13 mouse cellular contexts compared by ENCODE assay signal in genomic region chr2:156781836-156782480, GRCm38 (mm10). TPM values are rescaled to one million over a fixed set of nuclear protein-coding genes. Genes with fewer than 3 reads are reported as not detected.
DNase-seq lines count a peak whose midpoint lies in the region; ATAC-seq lines count a peak whose summit lies in the region.
"Had no signal": no experiment of that assay in that cellular context is flagged by ENCODE, and none has a peak within 500 bp of the region (broad histone marks: within the 10 kb centered on the region; RNA-seq: fewer than 3 reads in every experiment).

No protein-coding gene starts in this region.

- no peaks in the 10 kb centered on the region for H3K9me3 ChIP-seq in heart, embryonic 11.5 days (replicated peaks; ENCODE audit: control insufficient read depth, low read length)
- no peaks in the 10 kb centered on the region for H3K9me3 ChIP-seq in liver, embryonic 13.5 days (replicated peaks)

- peaks cover 67% of the 10 kb centered on the region for H3K4me1 ChIP-seq in heart, embryonic 11.5 days (ENCODE audit: control insufficient read depth, insufficient read depth, low read length)
- peaks cover 83% of the 10 kb centered on the region for H3K4me1 ChIP-seq in liver, embryonic 13.5 days (replicated peaks)

- 0 out of 2 replicates have a peak overlapping the region, but pooled peaks have one; percentile 1 for H3K9ac ChIP-seq in heart, embryonic 11.5 days (ENCODE audit: low read depth, low read length)
- H3K9ac ChIP-seq in liver, embryonic 13.5 days = peak overlapping the region; percentile 56

- WGBS in heart, embryonic 11.5 days (ENCODE audit: insufficient replicate concordance) = 57% methylated on average over 4 of the region's 4 CpGs
- WGBS in liver, embryonic 13.5 days (ENCODE audit: insufficient replicate concordance) = 29% methylated on average over 4 of the region's 4 CpGs

- H3K27me3 ChIP-seq in heart, embryonic 11.5 days (ENCODE audit: control insufficient read depth, insufficient read depth, low read length) = peaks cover 3% of the 10 kb centered on the region; the same call in 1 of the 2 replicates
- peaks cover 5% of the 10 kb centered on the region; the same call in 1 of the 2 replicates for H3K27me3 ChIP-seq in liver, embryonic 13.5 days

- peak; percentile 27; the same call in 1 of the 2 replicates for ATAC-seq in heart, embryonic 11.5 days (replicated peaks; ENCODE audit: insufficient number of reproducible peaks, low FRiP score, low TSS enrichment)
- peak; percentile 77 for ATAC-seq in liver, embryonic 13.5 days (ENCODE audit: low read depth)
- ATAC-seq: hindbrain, postnatal 0 days had no signal

- H3K4me3 ChIP-seq in heart, embryonic 11.5 days (ENCODE audit: low read depth, low read length) = no peak overlapping the region
- H3K4me3 ChIP-seq in liver, embryonic 13.5 days (replicated peaks) = no peak overlapping the region; the same call in 1 of the 2 replicates

- no peak for DNase-seq in heart, adult 18-20 months
- DNase-seq in A20 (ENCODE audit: low read depth, low spot score) = peak; percentile 11
- peak; percentile 69 for DNase-seq in R1 (ENCODE audit: low read depth, low spot score)
- DNase-seq in liver, embryonic 13.5 days = peak; percentile 58
- DNase-seq in left cerebral cortex, postnatal 14 days (ENCODE audit: low spot score in 2 of 2) = no peak
- no peak for DNase-seq in embryo, embryonic 11 days
- DNase-seq in thymus, postnatal 14 days = no peak
- DNase-seq: adrenal gland, postnatal 10 days; layer of hippocampus, adult 9-11 months; lung, postnatal 14 days; retina, postnatal 1 day had no signal

- intact Hi-C loops in left cerebral cortex, postnatal 14 days (cut with DNase I) = no loop called here

- peak overlapping the region; percentile 14; the same call in 1 of the 2 replicates for H3K4me2 ChIP-seq in heart, embryonic 11.5 days
- H3K4me2 ChIP-seq in liver, embryonic 13.5 days = peak overlapping the region; percentile 43

- H3K36me3 ChIP-seq in heart, embryonic 11.5 days (ENCODE audit: control insufficient read depth, insufficient read depth, low read length) = peaks cover 5% of the 10 kb centered on the region
- no peaks in the 10 kb centered on the region for H3K36me3 ChIP-seq in liver, embryonic 13.5 days

- peak overlapping the region; percentile 75 for H3K27ac ChIP-seq in heart, embryonic 11.5 days (ENCODE audit: low read depth, low read length)
- peak overlapping the region; percentile 93 for H3K27ac ChIP-seq in liver, embryonic 13.5 days
- H3K27ac ChIP-seq: hindbrain, postnatal 0 days had no signal

RNA-seq across cellular contexts. Expression of gene Myl9, which starts 6.7 kb away (rescaled TPM):
- polyA plus RNA-seq in heart, embryonic 11.5 days (2014; fragmentation: Nextera tagmentation; extraction: Ambion mirVana) = 2,229 and 2,268 TPM in 2 replicates
- total RNA-seq in heart, adult 18-20 months (2021) = 10 to 100 TPM; 70.9 to 74.6 TPM
- polyA plus RNA-seq in liver, embryonic 13.5 days (2015; fragmentation: Nextera tagmentation; extraction: Ambion mirVana) = 58.3 and 60.1 TPM in 2 replicates
- total RNA-seq in left cerebral cortex, postnatal 14 days (2021) = 10 to 100 TPM; 24.1 to 24.2 TPM

RNA-seq across cellular contexts. Expression of gene Tgif2, which starts 57.8 kb away (rescaled TPM):
- 42.7 and 44.1 TPM in 2 replicates for polyA plus RNA-seq in heart, embryonic 11.5 days (2014; fragmentation: Nextera tagmentation; extraction: Ambion mirVana)
- total RNA-seq in heart, adult 18-20 months (2021) = under 1 TPM; 0.37 to 0.44 TPM
- polyA plus RNA-seq in liver, embryonic 13.5 days (2015; fragmentation: Nextera tagmentation; extraction: Ambion mirVana) = 7.2 and 9.0 TPM in 2 replicates
- total RNA-seq in left cerebral cortex, postnatal 14 days (2021) = 1 to 10 TPM in 1 of 2 experiments, under 1 TPM in 1; 0.88 to 1.5 TPM

Comparison
In these comparisons a context has a peak if more than half of its experiments do, and no peak if none do; other contexts are left out.
1. DNase-seq: peak in A20 (single experiment), R1 (single experiment) and liver, embryonic 13.5 days (single experiment); none in heart, adult 18-20 months (0 of 2), left cerebral cortex, postnatal 14 days (0 of 2), embryo, embryonic 11 days (single experiment) and thymus, postnatal 14 days (single experiment).